Mouse (Mus musculus) ES-CJ7 (cell line): ENCODE measurements at regions not wholly inside any gene's neighbourhood (a gene's known extent, or its start where the extent isn't known, plus 50 kb on each side); places are given as distances from the start of the nearest gene placed in this dataset.

Experiments
- DNase-seq: peaks from one replicate; pipeline ENCODE4 v3.0.0; 2011; ENCODE audit warnings: low read depth, low spot score

DNA sequence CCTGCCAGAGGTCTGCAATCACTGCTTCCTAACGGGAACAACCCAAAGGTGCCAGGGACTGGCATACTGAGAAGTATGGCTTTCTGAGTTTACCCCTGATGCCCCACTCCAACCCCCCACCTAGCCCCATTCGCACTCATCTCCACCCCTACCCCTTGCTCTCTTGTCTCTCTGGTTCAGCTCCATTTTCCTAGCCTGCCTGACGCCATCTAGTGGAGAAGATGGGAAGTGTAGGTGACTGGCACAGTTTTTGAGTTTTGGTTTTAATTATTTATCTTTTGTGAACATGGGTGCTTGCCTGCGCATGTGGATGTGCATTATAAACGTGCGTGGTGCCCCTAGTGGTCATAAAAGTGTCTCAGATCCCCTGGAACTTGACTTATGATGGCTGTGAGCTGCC lies 352.3 kb upstream of the Hs6st1 start:
- peak; percentile 58 for DNase-seq

DNA sequence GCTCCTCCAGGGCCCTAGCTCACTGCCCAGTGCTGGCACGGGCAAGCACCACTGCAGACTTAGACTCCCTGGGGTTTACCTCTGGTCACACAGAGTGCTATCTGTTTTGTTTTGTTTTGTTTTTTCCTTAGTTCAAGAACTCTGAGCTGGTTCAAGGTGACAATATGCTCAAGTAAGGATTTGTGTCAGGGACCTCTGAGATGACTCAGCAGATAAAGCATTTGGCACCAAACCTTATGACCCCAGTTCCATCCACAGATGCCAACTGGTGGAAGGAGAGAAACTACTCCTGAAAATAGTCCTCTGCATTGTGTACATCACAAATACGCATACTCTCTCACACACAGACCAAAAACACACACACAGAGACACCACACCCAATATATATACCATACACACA lies 351.0 kb upstream of the Hs6st1 start:
- no peak for DNase-seq

DNA sequence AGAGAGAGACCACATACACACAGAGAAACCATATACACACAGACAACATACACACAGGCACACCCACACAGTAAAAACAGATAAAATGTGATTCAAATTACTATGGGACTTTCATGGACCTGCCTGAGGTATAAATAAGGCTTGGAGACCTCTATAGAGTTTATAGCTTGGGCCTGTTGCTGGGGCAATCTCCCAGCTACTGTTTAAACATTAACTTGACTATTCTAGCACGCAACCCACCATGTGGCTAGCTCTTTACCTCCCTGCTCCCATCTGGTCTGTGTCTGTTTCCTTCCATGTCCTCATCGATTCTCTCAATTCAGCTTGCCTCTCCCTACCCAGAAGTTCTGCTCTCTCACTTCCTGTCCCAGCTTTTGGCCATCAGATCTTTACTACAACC lies 350.5 kb upstream of the Hs6st1 start:
- DNase-seq: no peak

DNA sequence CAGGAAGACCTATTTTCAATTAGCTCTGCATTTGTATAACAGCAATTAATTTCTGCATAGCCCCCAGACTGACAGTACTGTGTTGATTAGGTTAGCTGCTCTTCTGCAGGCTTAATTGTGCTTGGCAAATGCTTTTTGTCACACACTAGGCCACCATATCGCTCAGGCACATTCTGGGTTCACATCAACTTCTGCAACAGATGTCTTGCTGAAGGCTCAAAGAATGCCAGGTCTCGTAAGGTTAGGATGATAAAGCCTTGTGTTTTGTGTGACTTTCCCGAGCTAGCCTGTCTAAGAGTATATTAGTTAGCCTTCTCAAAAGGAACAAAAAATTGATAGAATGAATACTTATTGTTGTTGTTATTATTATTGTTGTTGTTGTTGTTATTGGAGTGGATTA lies 348.1 kb upstream of the Hs6st1 start:
- no peak for DNase-seq

DNA sequence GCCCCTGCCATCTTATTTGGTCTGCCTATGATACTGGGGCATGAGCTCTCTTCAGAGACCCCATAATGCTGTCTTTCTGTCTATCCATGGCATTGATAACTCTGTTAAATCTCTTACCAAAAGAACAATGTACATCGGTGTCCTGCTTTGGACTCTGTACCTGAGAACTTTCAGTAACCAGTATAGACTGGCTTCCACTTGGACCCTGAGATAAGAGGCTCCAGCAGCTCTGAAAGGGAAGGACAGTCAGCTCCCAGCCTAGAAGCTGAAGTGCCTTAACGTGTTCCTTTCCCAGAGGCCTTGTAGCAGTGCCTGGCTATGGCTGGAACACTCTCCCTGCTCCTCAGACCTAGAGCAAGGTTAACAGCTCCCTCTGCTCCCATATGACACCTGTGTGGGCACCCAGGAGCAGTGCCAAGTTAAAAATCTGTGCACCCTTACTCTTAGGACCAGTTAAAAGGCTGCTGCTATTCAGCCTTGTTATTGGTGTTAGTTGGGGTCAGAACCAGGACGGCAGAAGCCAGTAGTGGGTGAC lies 343.8 kb upstream of the Hs6st1 start:
- DNase-seq: no peak

DNA sequence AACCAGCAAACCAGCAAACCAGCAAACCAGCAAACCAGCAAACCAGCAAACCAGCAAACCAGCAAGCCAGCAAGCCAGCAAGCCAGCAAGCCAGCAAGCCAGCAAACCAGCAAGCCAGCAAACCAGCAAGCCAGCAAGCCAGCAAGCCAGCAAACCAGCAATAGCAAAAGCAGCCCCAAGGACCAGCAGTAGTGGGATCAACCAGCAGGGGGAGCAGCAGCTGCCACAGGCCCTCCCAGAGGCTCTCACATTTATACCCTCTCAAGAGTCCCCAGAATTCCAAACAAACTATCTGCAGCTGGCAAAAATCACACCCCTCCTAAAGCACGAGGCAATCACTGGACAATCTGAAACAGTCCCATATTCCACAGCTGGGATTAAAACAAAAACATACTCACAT lies 341.6 kb upstream of the Hs6st1 start:
- peak; percentile 75 for DNase-seq

DNA sequence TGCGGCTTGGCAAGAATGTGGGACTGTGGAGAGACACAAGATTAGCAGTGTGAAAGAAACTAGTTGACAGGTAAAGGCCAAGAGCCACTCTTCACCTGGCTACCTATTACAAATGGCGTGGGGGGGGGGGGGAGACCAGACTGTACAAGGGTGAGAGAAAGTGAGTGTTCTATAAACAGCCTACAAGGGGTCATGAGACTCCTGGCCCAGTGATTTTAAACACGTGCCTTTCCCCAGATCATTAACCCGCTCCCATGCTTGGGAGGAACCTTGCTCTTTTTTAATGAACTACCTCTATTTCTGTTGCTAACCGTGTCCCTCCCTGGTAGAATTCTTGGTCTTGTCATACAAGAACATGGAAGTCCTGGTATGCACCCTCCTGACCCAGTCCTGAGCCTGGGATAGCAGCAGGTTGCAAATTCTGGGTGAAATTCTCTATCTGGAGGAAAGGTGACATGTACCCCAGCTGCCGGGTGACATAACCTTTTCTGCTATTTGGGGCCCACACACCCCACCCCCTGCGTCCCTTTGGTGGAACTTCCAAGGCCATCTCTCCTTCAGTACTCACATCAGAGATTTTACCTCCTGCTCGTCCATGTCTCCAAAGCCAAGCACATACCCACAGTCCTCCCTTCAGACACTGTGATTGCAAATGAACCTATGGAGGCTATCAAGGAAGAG lies 340.8 kb upstream of the Hs6st1 start:
- DNase-seq: no peak

DNA sequence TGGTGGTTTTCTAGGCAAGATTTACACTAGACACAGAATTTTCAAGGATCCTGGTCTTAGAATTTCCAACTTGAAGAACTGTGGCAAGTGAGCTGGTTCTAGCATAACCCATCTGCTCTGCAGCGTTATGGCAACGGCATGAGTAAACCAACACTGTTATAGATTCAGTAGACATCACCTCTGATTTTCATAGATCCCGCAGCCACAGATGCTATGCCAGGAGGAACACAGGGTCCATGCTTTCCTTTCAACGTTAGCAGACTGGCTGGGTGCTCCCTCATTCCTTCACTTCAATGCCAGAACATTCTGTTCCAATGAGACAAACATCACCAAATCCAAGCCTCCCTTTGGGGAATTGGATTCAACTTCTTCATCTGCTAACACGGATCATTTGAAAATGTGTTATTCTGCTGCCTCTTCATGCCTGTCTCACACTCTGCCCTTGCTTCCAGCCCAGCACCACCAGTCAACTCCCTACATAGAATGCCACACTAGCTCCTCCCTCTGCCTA lies 338.4 kb upstream of the Hs6st1 start:
- DNase-seq: no peak

DNA sequence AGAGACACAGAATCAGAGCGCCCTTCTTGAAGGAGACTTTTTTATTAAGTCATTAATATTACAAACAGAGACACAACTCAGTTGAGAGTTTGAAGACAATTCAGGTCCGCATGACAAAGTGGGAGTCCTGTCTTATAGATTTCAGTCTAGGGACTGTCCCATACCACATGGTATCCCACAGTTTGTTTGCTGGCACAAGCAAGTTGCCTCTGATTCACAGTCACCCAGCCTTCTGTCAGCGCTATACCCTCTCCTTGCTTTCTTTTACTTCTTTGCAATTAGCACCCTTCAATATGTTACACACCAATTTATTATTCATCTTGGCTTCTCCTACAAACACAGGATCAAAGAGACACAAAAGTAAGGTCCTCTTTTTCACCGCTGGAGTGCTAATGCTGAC lies 337.9 kb upstream of the Hs6st1 start:
- DNase-seq: no peak

DNA sequence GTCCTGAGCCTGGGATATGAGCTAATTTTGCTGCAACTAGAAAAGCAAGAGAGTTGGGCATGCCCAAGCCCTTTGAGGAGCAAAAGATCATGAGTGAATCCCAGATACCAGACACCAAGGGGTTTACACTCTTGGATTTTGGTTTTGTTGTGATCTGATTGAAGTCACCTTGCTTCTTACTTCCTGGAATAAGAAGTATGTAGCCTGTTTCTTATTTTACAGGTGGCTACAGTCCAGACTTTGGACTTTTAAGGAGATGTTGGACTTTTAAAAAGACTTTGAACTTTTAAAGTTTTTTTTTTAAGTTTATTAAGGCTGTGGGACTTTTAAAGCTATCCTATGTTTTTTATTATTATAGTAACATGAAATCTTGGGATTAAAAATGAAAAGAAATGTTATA lies 332.0 kb upstream of the Hs6st1 start:
- DNase-seq: no peak

DNA sequence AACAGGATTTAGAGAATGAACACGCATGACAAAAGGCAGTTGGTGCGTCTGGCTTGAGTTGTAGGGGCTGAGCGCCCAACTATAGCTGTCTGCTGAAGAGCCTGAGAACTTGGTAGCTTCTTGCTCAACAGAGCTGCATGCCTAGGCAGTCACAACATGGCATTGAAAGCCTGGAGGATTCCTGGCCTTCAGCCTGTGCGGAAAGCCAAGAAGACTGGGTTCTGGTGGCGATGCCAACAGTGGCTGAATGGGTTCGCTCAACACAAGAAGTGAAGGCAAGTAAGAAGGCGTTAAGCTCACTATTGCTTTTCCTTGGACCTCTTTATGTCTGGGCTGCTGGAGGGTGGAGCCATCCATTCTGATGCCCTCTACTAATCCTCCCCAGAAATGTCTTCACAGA lies 318.6 kb upstream of the Hs6st1 start:
- DNase-seq: peak; percentile 34

DNA sequence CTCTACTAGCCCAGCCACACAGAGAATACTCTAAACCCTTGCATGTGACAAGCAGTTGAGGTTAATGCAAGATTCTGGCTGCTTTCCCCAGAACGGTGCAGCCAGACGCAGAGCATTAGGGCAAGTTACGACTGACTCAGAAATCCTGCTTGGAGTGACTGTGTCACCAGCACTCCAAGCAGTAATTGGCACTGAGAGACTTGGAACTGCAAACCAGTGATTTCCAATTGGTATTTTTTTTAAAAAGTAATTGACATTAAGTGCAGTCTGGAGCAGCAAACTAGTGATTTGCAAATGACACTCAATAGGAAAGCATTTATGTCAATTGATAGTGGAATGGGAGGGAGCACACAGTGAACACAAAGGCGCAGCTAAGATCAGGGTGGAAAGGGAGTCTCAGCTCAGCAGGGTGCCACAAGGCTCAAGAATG lies 318.1 kb upstream of the Hs6st1 start:
- peak; percentile 92 for DNase-seq

DNA sequence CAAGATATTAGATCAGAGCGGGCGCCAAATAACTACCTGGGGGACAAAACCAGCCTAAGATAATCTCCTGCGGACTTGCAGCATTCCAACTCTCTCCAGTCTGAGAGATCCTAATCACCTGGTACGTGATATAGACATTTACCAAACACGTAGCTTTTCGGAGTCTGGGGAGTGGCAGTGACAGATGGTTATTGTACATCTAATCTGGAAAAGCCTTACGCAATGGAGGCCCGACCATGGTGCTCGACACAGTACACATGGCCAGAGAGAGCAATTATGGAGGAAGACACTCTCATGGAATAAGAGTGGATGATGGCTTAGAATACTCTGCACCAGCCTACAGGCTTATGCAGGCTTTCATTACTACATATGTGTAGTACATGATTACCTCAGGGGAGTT lies 315.6 kb upstream of the Hs6st1 start:
- DNase-seq: no peak

DNA sequence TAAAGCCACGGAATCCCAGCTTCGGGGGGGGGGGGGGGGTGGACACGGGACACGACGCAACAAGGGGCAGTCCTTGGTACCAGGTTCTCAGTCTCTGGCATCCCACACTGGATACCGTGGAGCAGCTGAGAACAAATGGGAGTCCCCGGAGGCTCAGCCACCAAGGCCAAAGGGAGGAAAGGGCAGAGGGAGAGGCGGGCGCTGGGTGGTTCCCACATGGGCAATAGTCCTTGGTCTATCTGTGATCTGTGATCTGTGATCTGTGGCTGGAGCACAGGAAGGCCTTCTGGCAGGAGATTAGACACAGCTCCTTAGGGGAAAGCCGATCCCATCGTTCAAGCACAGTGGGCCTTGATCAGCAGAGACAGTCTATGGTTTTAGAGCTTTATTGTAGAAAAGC lies 314.0 kb upstream of the Hs6st1 start:
- DNase-seq: no peak

DNA sequence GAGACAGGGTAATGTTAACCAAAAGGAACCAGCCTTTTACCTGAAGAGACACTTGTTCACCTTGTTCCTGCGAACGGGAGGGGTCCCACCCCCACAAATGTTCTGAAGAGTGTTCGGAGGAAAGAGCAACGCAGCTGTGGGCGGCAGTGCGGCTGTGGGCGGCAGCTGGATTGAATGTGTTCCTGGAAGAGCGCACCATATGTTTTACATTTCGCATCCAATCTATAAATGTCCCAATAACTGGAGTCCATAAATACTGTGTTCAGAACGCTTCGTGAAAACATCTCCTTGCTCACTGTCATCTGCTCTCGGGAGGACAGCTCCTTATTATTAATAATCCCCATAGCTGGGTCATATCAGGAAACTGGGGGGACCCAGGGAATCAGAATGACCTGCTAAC lies 309.2 kb upstream of the Hs6st1 start:
- DNase-seq: no peak

DNA sequence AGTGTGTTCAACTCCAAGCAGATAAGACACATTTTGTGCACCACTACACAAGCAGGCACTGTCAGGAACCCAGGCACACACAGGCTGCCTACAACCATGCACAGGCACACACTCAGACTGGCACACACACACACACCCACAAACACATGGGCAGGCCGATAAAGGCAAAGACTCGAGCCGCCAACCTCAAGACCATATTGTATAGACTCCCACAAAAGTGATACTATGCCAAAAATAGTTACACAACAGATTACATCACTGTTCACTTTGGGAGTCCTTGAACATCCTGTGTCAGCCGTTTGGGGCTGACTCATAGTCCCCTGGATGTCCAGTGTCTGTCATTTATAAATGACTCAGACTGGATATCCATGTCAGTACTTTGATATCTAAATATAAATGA lies 308.6 kb upstream of the Hs6st1 start:
- no peak for DNase-seq

DNA sequence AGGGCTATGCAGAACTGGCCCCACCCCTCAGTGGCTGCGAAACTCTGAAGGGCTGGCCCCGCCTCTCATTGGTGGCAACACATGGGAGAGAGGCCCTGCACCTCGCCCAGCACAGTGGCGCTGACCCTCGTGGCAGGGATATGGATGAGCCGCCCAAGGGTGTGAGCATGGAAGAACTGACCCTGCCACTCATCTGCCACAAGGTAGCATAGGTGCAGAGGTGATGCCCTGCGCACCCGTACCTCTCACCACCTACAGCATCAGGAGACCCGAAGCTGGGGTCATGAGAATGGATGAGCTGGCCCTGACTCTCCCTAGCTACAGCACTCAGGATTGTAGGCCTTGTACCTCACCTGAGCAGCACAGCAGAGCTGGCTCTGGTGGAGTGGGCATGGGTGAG lies 305.1 kb upstream of the Hs6st1 start:
- DNase-seq: no peak

DNA sequence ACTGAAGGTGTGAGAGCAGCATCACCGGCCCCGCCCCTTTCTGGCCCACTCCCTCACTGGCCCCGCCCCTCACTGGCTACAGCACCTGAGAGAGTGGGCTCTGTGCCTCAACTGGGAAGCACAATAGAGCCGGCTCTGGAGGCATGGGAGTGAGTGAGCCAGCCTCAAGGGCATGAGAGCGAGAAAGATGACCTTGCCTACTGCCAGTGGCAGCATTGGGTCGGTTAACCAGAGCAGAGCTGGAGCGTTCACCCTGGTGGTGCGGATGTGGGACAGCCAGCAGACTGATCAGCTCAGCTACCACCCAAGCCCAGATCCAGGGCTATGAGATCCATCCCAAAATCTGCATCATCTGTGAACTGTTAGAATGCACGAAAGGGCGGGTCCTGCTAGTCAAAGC lies 304.7 kb upstream of the Hs6st1 start:
- peak; percentile 58 for DNase-seq

DNA sequence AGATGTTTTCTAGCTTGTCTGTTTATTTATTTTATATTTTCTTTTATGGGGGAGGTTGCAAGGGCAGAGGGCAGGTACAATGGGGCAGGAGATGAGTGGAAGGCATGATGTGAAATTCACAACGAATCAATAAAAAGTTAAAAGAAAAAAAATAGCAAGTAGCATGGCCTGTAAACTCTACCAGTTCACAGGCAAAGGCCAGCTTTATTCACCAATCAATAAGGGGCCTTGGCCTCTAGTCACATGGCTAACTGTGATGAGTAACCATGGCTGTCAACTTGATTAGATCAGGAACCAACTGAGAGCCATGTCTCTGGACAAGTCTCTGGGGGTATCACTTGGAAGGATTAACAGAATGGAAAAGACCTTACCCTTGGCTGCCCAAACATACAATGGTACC lies 304.1 kb upstream of the Hs6st1 start:
- no peak for DNase-seq

DNA sequence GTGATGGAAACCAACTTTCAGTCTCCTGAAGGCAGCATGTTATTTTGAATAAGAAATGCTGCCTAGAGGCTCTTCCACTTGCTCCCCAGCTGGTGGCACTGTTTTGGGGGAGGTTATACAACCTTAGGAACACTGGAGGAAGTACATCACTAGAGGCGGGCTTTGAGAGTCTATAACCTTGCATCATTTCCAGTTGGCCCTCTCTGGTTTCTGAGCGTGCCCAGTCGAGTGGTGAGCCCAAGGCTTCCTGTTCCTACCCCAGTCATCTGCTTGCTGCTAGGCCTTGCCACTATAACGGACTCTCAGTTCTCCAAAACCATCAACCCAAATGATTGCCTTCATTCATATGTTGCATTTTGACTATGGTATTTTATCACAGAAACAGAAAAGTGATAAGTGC lies 302.5 kb upstream of the Hs6st1 start:
- DNase-seq: peak; percentile 78

DNA sequence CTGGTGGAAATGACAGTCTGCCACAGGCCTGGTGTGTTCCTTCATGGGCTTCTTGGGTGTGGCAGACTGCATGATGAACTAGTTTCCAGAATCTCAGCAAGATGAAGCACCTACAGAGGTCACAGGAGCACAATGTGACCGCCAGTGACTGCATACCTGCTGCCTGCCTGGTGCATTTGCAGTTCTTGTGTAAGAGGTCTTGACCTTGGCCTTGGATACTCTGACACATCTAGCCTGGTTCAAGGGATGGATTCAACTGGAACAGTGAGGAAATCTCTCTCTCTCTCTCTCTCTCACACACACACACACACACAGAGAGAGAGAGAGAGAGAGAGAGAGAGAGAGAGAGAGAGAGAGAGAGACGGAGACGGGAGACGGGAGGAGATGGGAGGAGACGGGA lies 301.9 kb upstream of the Hs6st1 start:
- DNase-seq: no peak

DNA sequence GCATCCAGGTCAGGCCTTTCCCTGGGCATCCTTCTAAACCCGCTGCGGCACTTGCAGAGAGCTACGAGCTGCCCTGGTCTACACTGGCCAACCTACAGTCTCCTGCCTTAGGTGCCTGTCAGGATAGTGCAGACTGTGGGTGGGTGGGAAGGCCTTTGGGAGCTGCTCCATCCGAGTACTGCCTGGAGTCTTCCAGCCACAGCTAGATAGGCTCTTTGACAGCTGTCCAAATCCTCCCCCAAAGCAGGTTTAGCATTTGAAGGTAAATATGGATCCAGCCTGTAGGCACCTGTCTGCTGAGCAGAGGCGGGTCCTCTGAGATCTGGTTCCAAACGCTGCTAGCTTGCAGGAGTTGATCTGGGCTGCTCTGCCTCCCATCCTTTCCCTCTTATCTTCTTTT lies 295.6 kb upstream of the Hs6st1 start:
- DNase-seq: no peak

DNA sequence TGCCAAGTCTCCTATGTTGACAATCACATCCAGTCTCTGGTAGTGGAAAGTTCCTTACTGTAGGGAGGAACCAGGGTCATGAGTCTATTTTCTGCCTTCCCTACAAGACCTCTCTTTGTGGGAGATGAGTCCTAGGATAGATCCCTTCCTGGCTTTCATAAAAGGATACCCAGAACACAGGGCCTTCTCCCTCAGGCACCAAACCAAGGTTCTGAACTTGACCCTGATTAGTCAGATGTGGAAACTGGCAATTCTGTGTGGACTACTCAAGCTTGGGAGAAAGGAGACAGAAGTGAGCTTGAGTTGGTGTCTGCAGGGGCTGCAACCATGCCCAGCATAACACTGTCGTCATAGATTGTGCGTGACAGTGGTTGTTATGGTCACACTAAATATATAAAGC lies 293.6 kb upstream of the Hs6st1 start:
- DNase-seq: no peak

DNA sequence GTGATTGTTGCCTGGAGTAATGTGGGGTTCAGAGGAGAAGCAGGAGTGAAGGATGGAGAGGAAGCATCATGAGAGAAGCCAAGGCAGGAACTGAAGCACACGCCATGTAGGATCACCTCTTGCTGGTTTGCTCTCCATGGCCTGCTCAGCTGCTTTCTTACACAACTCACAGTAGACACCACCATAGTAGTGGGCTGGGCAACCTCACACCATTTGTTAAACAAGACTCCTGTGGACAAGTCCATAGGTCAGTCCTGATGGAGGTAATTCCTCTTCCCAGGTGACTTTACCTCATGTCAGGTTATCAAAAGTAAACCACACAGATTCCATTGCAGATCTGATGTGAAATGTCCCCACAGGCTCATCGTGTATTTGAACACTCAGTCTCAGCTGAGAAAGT lies 285.5 kb upstream of the Hs6st1 start:
- DNase-seq: no peak
